Mouse (Mus musculus) hindbrain, embryonic 12.5 days (tissue): ENCODE measurements at regions not wholly inside any gene's neighbourhood (a gene's known extent, or its start where the extent isn't known, plus 50 kb on each side); places are given as distances from the start of the nearest gene placed in this dataset.

Source experiments
- ATAC-seq: fragments of 200-750 bp; cut with Nextera tagmentation; 2 replicates; pipeline ENCODE4 v1.8.0; 2017; ENCODE audit warnings: moderate TSS enrichment; ENCODE audit not compliant: low FRiP score
- H3K27ac ChIP-seq: fragments of 300-500 bp; sonication (generic); 2 replicates; pipeline ENCODE4 v1.5.1; 2016; ENCODE audit warnings: mild to moderate bottlenecking
- H3K27me3 ChIP-seq: fragments of 300-500 bp; sonication (generic); 2 replicates; pipeline ENCODE4 v1.6.1; 2016; ENCODE audit warnings: mild to moderate bottlenecking
- H3K36me3 ChIP-seq: fragments of 300-500 bp; sonication (generic); 2 replicates; pipeline ENCODE4 v1.6.1; 2016; ENCODE audit warnings: mild to moderate bottlenecking
- H3K4me1 ChIP-seq: fragments of 300-500 bp; sonication (generic); 2 replicates; pipeline ENCODE4 v1.6.1; 2016
- H3K4me2 ChIP-seq: fragments of 300-500 bp; sonication (generic); replicated peaks from 2 replicates; pipeline ENCODE4 v1.6.1; 2016; ENCODE audit warnings: mild to moderate bottlenecking
- H3K4me3 ChIP-seq: fragments of 300-500 bp; sonication (generic); 2 replicates; pipeline ENCODE4 v1.5.1; 2016; ENCODE audit warnings: mild to moderate bottlenecking
- H3K9ac ChIP-seq: fragments of 300-500 bp; sonication (generic); 2 replicates; pipeline ENCODE4 v1.6.1; 2016; ENCODE audit warnings: mild to moderate bottlenecking, moderate library complexity
- H3K9me3 ChIP-seq: fragments of 300-500 bp; sonication (generic); replicated peaks from 2 replicates; pipeline ENCODE4 v1.6.1; 2016; ENCODE audit warnings: mild to moderate bottlenecking
- WGBS: fragments of 180-500 bp; shearing (Covaris S2); methylation state at CpG from one replicate; pipeline ENCODE4 v1.1.7; 2016; 5-methylcytosine and 5-hydroxymethylcytosine counted together

DNA sequence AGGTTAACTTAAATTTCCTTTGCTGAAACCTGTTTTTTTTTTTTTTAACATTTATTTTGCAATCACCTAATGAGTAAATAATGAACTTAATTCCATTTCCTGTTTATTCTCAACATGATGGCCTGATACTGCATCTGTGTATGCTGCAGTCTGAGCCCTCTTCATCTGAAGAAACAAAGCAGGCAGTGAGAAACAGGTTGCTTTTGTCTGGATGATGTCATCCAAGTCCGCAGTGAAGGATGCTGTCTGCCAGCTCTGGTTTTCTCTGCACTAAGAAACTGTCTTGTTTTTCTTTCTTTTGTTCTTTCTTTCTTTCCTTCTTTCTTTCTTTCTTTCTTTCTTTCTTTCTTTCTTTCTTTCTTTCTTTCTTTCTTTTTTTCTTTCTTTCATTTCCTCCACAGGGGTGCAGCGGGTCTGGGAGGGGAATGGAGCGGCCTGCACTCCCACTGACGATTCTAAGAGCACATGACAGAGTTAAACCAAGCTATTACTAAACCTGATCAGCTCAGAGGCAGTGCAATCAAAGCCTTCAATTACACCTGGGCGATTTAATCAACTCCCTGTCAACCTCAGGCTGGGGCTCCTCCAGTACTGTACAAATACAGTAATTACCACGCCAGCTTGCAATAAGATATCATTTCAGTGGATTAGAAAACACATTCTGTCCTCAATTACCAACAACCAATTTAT is 204.0 kb downstream of the Fam76b start:
- WGBS, result 50% methylated on average over 6 of the region's 6 CpGs
- peak; percentile 71 for ATAC-seq

DNA sequence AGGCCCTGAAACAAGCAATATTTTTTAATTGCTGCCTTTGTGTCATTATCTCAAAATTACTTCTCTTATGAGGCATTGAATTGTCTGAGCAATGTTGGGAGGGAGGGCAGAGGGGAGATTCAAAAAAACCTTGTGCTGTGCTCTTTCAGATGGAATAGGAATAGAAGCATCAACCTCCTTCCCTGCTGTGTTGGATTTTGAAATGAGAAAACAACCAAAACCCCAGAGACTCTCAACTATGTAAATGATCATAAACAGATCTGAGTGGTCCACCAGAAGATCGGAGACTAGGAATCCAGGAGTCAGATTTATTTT is 204.5 kb downstream of the Fam76b start:
- ATAC-seq, result no peak
- WGBS, result 65% methylated on average over 1 of the region's 1 CpGs
- H3K27ac ChIP-seq, result no peak overlapping the region

More for the DNA sequence above, 204.0 kb downstream of the Fam76b start:
- H3K9me3 ChIP-seq, result no peaks in the 10 kb centered on the region
- H3K4me1 ChIP-seq, result no peaks in the 10 kb centered on the region
- no peaks in the 10 kb centered on the region for H3K36me3 ChIP-seq
- H3K27me3 ChIP-seq, result no peaks in the 10 kb centered on the region
- no peak overlapping the region for H3K27ac ChIP-seq
- H3K4me2 ChIP-seq, result no peak overlapping the region
- H3K4me3 ChIP-seq, result no peak overlapping the region
- no peak overlapping the region for H3K9ac ChIP-seq

DNA sequence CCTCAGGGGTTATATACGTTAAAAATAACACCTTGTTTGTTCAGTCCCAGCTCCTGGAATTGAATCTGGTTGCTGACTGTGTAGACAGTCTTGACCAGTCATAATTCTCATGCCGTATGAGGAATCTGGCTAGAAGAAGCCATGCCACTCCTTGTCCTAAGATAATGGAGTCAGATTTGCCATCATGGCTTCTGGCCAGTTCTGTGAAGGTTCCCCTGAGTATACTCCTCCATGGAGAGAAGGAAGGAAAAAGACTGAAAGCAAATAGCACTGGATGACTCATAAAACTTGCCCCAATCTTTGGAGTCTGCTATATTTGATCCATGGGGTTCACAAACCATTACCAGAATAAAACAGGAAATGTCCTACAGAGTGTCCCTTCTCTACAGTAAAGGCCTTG is 208.0 kb downstream of the Fam76b start:
- H3K4me1 ChIP-seq, result no peaks in the 10 kb centered on the region
- no peaks in the 10 kb centered on the region for H3K9me3 ChIP-seq
- H3K9ac ChIP-seq, result no peak overlapping the region
- 88% methylated on average over 2 of the region's 2 CpGs for WGBS
- H3K27me3 ChIP-seq, result no peaks in the 10 kb centered on the region
- no peak for ATAC-seq
- H3K4me2 ChIP-seq, result no peak overlapping the region
- no peak overlapping the region for H3K27ac ChIP-seq
- H3K4me3 ChIP-seq, result no peak overlapping the region
- H3K36me3 ChIP-seq, result no peaks in the 10 kb centered on the region

More for the DNA sequence above, 204.5 kb downstream of the Fam76b start:
- Histone ChIP-seq H3K27me3 (no peaks in the 10 kb centered on the region), H3K9me3 (no peaks in the 10 kb centered on the region), H3K4me1 (no peaks in the 10 kb centered on the region), H3K4me2 (no peak overlapping the region), H3K9ac (no peak overlapping the region), H3K36me3 (no peaks in the 10 kb centered on the region), H3K4me3 (no peak overlapping the region)

DNA sequence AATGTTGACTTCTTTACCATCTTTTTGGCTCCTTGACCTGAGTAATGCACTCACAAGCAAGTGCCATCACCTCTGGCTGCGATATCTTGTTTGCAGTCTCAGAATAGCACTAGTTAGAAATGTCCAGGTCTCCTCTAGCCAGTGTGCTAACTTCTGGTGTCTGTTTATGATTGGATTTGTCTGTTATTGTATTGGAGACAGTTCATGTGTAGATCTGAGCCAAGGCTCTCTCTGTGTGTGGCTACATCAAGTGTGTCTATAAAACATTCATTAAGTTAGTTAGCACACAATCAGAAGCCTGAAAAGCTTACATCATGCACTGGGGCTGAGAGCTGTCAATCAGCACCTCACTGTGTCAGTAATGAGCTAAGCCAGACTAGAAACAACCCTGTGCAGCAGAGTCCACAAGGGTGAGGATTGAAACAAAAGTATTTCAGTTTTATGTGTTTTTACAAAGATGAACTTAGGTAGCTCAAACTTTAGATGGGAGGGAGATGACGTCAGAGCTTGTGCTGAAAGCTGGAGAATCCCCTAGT is 214.5 kb downstream of the Fam76b start:
- H3K4me3 ChIP-seq, result no peak overlapping the region
- no peaks in the 10 kb centered on the region for H3K4me1 ChIP-seq
- WGBS, result 68% methylated on average over 2 of the region's 2 CpGs
- H3K4me2 ChIP-seq, result no peak overlapping the region
- H3K27me3 ChIP-seq, result no peaks in the 10 kb centered on the region
- no peak for ATAC-seq
- no peak overlapping the region for H3K9ac ChIP-seq
- H3K9me3 ChIP-seq, result no peaks in the 10 kb centered on the region
- no peak overlapping the region for H3K27ac ChIP-seq
- no peaks in the 10 kb centered on the region for H3K36me3 ChIP-seq

DNA sequence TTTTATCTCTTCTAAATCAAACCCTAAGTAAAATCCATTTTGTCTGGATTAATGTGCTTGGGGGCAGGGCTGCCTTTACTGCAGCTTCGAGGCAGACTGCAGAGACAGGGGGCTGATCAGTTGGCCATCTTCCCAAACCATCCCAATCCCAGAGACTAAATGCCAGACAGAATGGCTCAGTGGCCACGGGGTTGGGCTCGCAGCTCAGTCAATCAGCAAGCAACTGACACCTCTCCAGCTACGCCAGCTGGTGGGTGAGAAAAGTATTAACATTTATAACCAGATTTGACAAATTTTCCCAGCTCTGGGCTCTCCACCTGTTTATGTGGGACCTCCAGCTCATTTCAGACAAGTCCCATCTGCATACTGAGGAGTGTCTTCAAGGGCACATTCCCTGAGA is 220.7 kb downstream of the Fam76b start:
- Histone ChIP-seq H3K27me3 (no peaks in the 10 kb centered on the region), H3K36me3 (no peaks in the 10 kb centered on the region), H3K27ac (no peak overlapping the region), H3K4me3 (no peak overlapping the region), H3K4me2 (no peak overlapping the region), H3K9ac (no peak overlapping the region), H3K9me3 (no peaks in the 10 kb centered on the region), H3K4me1 (no peaks in the 10 kb centered on the region)
- 82% methylated on average over 4 of the region's 4 CpGs for WGBS
- ATAC-seq, result no peak

DNA sequence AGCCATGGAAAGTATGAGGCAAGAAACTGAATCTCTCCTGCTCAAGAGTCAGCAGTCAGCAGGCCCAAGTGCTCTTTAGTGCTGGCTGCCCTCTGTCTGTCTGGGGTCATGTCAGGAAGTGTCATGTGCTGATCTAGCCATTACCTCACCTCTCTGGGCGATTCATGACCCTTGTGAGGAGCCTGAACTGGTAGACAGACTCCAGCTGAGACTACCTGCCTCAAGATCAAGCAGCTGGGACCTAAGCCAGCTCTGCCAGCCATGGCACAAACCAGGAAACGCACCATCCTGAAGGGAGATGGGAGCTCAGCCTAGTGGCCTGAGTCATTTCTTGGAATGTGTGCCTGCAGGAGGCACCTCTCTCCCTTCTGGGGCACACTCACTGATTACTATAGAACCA is 221.2 kb upstream of the Sesn3 start:
- H3K4me3 ChIP-seq, result no peak overlapping the region
- ATAC-seq, result no peak
- H3K4me2 ChIP-seq, result no peak overlapping the region
- H3K27ac ChIP-seq, result no peak overlapping the region
- peaks cover 10% of the 10 kb centered on the region for H3K4me1 ChIP-seq
- no peaks in the 10 kb centered on the region for H3K9me3 ChIP-seq
- H3K36me3 ChIP-seq, result no peaks in the 10 kb centered on the region
- WGBS, result 32% methylated on average over 2 of the region's 2 CpGs
- no peak overlapping the region for H3K9ac ChIP-seq
- no peaks in the 10 kb centered on the region for H3K27me3 ChIP-seq

DNA sequence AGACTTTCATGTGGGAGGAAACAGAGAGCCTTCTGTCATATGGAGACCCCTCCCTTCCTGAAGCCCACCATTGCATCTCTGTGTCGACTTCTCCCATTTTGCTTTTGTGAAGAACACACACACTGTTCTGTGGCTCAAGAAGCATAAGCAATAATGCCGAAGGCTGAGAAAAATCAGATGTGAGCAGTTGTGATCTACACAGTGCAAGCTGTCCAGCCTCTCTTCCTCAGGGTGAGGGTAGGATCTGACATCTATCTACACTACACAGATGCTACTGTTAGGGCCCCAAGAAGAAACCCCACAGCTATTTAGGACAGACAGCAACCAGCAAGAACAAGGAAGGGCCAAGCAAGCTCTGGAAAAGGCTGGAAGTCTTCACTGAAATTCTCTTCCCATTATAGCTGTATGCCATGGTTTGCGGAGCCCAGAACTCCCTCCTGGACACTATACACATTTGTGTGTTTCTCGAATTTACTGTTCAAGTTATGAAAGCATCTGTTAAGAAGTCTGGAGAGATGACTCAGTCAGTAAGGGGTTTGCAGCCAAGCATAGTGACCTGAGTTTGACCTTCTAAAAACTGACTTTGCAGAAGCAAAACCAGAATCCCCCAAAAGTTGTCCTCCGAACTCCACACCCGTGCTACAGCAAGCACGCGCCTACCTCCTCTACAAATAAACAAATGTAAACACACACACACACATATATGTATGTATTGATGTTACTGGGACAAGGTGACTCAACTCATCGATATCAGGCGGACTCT is 218.3 kb upstream of the Sesn3 start:
- Histone ChIP-seq H3K9me3 (no peaks in the 10 kb centered on the region), H3K4me2 (no peak overlapping the region), H3K27me3 (no peaks in the 10 kb centered on the region), H3K4me3 (no peak overlapping the region), H3K9ac (no peak overlapping the region), H3K4me1 (peaks cover 13% of the 10 kb centered on the region), H3K36me3 (no peaks in the 10 kb centered on the region), H3K27ac (no peak overlapping the region)
- no peak for ATAC-seq
- WGBS, result 86% methylated on average over 10 of the region's 10 CpGs

DNA sequence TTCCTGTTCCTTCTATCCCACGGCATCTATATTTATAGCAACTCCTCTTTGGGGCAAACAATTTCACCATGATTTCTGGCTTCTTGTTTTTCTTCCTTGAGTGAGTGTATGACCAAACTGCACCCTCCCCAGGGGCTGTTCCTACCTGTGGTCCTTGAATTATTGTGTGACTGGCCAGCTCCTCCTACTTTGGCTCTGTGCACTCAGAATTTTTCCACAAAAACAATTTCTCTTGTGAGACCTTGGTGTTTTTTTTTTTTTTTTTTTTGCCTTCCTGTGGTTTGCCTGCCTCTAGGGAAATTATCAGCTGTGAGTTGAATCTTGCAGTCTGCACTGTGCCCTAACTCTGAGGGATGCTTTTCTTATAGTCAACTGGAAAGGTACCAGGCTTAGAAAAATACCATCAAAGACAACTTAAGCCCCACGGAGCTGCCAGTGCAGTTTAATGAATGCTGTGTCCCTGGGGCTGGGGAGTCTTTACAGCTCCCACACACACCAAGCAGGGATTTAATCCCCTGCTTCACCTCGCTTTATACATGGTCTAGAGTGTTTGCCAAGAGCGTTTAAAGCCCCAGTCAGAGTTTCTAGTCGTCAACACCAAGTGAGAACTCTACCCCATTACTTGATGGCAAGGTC is 216.2 kb upstream of the Sesn3 start:
- Histone ChIP-seq H3K4me1 (peaks cover 11% of the 10 kb centered on the region), H3K27me3 (no peaks in the 10 kb centered on the region), H3K36me3 (no peaks in the 10 kb centered on the region), H3K27ac (no peak overlapping the region), H3K9ac (no peak overlapping the region), H3K4me3 (no peak overlapping the region), H3K4me2 (no peak overlapping the region), H3K9me3 (no peaks in the 10 kb centered on the region)
- ATAC-seq, result no peak
- 37% methylated on average over 5 of the region's 5 CpGs for WGBS

DNA sequence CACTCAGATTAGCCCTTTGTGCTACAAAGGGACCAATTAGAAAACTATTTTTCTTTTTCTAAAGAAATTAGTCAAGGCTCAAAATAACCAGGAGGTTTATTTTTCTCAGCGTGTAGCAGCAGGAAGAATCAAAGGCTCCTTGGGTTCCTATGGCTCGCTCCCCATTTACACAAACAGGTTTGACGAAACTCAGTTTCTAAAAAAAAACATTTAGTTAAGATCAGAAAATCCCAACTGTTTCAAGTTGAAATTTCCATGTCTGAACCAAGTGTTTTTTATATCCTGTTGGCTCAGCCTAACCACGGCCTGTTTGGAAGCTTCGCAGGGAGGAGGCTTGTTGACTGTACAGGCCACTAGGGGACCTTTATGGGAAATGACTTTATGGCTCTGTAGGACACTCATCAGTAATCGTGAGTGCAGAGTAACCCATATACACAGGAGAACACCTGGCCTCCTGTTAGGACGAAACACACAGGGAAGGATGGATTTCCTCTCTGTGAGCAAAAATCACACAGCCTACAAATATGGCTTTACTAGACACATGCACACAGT is 215.6 kb upstream of the Sesn3 start:
- no peak overlapping the region for H3K27ac ChIP-seq
- H3K27me3 ChIP-seq, result no peaks in the 10 kb centered on the region
- H3K36me3 ChIP-seq, result no peaks in the 10 kb centered on the region
- H3K9me3 ChIP-seq, result no peaks in the 10 kb centered on the region
- no peak overlapping the region for H3K9ac ChIP-seq
- H3K4me3 ChIP-seq, result no peak overlapping the region
- H3K4me2 ChIP-seq, result no peak overlapping the region
- 54% methylated on average over 7 of the region's 7 CpGs for WGBS
- peaks cover 7% of the 10 kb centered on the region for H3K4me1 ChIP-seq
- no peak for ATAC-seq

DNA sequence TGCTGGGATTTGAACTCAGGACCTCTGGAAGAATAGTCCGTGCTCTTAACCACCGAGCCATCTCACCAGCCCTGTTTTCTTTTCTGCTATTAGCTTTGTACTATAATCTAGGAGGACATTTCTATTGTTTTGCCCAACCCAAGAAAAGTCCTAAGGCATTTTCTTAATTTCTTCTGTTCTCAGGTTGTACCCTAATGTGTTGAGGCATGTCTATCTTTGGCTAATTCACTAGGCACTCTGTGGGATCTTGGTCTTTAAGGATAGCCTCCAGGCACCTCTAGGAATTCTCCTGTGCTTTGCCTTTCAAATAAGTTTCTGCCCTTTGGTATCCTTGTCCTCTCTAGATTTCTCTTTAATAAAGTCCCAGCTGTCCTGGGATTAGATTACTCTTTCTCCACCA is 214.6 kb upstream of the Sesn3 start:
- 93% methylated on average over 2 of the region's 2 CpGs for WGBS

DNA sequence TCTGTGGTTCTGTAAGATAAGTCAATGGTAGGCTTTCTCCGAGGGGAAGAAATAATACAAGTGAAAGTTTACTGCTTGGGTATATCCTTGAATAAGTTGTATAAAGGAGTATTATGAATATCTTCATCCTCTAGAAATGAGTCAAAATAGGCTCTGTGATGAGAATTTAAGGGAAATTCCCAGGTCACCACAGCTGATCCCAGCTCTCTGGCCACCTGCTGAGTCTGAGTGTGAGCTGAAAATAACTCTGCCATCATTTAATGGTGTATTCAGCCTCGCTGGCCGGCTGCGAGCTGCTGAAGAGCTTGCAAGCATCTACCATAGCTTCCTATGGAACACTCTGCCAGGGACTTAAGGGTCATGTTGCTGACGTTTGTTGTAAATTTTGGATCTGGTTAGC is 213.5 kb upstream of the Sesn3 start:
- 85% methylated on average over 5 of the region's 5 CpGs for WGBS
- Histone ChIP-seq H3K9me3 (peaks cover 12% of the 10 kb centered on the region), H3K4me1 (peaks cover 7% of the 10 kb centered on the region), H3K27me3 (no peaks in the 10 kb centered on the region), H3K4me2 (no peak overlapping the region), H3K36me3 (no peaks in the 10 kb centered on the region), H3K27ac (no peak overlapping the region), H3K9ac (no peak overlapping the region), H3K4me3 (no peak overlapping the region)
- ATAC-seq, result no peak

More for the DNA sequence above, 214.6 kb upstream of the Sesn3 start:
- peaks cover 7% of the 10 kb centered on the region for H3K9me3 ChIP-seq
- ATAC-seq, result no peak
- H3K36me3 ChIP-seq, result no peaks in the 10 kb centered on the region
- H3K4me2 ChIP-seq, result no peak overlapping the region
- no peaks in the 10 kb centered on the region for H3K27me3 ChIP-seq
- H3K27ac ChIP-seq, result no peak overlapping the region
- no peak overlapping the region for H3K4me3 ChIP-seq
- peaks cover 7% of the 10 kb centered on the region for H3K4me1 ChIP-seq
- no peak overlapping the region for H3K9ac ChIP-seq

DNA sequence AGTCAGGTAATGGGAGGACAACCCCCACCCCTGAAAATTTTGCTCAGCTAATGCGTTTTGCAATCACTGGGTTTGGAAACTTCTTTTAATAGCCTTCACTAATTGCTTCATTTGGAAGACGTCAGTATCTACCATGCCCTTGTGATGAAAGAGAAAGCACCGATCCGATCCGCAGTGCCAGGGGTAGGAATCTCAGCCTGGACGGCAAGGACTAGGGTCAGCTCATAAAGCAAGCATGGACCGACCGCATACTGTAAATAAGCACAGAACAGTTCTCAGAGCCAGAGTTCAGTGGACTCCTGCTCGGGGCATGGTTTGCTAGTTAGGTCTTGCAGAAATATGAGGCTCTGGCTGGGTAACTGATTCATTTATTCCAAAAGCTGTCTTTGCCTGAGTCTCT is 213.0 kb upstream of the Sesn3 start:
- Histone ChIP-seq H3K9ac (no peak overlapping the region), H3K4me1 (peaks cover 7% of the 10 kb centered on the region), H3K4me3 (no peak overlapping the region), H3K9me3 (peaks cover 12% of the 10 kb centered on the region), H3K27me3 (no peaks in the 10 kb centered on the region), H3K4me2 (no peak overlapping the region), H3K36me3 (no peaks in the 10 kb centered on the region), H3K27ac (no peak overlapping the region)
- ATAC-seq, result no peak
- 91% methylated on average over 9 of the region's 9 CpGs for WGBS
